Mouse (Mus musculus) spleen, adult 2 months (tissue): ENCODE results near the gene Alkbh6.

Experiments used
- CTCF ChIP-seq: fragments of 200-500 bp; IDR thresholded peaks from 2 replicates; pipeline ENCODE4 v1.5.1; 2011; ENCODE audit warnings: mild to moderate bottlenecking, inconsistent platforms; ENCODE audit not compliant: insufficient read depth, insufficient read length, insufficient replicate concordance; ENCODE audit errors: extremely low read depth
- POLR2A ChIP-seq: fragments of 200-500 bp; IDR thresholded peaks from 2 replicates; pipeline ENCODE4 v1.6.1; 2011; ENCODE audit warnings: low read depth, low read length, inconsistent platforms

- TF ChIP-seq CTCF (no peak), POLR2A (no peak)
Observed at GRCm38 (mm10) chr7:30286701-30287410, 21.7 kb upstream of the Alkbh6 start.
